Mouse (Mus musculus): ENCODE measurements around the gene Olfr523.

The Olfr523 gene

DNA sequence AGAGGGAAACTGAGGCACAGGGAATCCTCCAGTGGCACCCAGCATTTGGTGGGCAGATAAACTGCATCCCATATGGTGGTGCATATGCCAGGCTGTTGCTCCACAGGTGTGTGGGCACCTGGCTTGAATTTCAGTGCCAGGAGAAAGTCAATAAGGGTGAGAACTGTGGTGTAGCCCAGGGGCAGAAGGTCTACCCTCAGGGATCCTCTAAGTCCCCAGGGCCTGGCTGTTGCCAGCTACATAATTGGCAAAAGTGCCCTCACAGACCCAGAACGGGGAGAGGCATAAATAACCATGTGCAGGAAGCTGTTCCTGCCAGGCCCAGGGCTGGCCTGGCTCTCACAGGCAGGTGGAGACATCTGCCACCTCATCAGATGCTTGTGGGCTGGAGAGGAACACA, at the start of gene Olfr523:
Gene Olfr523, plus strand, starts transcription at position 282 of the 400 bp plus-strand sequence.
- in situ Hi-C loops (cut with MboI, MseI) = no loop called here

DNA sequence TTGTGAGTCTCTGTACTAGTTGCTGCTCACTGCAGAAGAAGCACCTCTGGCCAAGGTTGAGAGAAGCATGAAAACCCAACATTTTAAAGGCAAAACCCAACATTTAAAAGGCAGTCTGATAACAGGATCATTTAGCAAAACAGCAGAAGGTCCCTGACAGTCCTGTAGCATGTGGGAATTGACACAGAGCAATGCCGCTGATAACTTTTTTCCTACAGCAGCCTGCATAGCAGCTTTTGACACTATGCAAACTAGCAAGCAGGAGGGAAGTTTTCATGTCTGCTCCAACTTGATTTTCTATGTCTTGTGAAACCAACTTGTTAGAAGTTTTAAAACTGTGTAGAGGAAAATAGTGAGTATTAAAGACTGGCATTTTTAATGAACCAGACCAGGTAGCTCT, 48.6 kb upstream of the Olfr523 start:
- in situ Hi-C loops (cut with MboI, MseI) = loop anchor here (5.0 kb wide), 1 partner anchor 87 kb away; the partner anchor contains the start of genes Tubgcp2 and Zfp511

DNA sequence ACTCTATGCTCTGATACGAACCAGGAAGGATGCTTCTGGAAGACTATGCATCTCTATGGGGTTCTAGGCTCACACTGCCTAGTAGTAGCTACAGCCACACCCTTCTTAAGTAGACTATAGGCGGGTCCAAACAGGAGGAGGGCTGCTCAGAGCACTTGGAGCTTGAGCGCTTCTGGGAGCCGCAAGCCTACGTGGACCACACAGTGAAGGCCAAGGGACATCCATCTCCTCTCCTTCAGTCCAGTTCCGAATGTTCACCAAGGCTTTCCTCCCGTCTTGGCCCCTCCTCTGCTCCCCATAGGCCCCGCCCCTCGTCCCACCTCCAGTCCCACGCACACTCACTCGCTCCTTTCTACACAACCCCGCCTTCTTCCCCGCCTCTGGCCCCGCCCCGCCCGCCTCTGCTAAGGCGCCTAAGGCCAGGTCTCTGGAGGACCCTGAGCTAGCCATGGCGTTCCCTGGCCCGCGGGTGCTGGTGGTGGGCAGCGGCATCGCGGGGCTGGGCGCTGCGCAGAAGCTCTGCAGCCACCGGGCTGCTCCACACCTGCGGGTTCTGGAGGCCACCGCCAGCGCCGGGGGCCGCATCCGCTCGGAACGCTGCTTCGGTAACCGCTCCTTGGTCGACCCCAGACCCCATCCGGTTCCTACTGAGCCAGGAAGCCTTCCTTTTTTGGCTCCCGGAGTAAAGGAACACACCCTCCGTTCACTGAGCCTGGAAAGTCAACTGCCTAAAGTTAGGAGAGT, 47.6 kb upstream of the Olfr523 start:
- in situ Hi-C loops (cut with MboI, MseI) = loop anchor here (25.0 kb wide), 1 partner anchor 1213 kb away; the partner anchor contains the start of gene Bnip3

DNA sequence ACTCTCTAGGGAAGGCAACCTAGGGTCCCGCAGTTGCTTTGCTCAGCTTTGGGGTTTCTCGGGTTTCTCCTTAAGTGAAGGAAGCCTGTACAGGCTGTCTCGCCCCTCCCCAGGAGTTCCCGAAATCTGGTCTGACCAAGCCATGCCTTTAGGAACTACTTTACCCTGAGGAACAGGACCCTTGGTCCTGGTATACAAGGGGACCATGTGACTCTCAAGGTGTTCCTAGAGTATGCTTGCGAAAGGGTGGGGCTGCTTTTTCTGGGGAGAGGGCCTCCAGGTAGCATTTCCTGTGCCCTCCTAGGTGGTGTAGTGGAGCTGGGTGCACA, 47.0 kb upstream of the Olfr523 start:
- in situ Hi-C loops (cut with MboI, MseI) = loop anchor here (25.0 kb wide), 1 partner anchor 1214 kb away; the partner anchor contains the start of gene Bnip3

DNA sequence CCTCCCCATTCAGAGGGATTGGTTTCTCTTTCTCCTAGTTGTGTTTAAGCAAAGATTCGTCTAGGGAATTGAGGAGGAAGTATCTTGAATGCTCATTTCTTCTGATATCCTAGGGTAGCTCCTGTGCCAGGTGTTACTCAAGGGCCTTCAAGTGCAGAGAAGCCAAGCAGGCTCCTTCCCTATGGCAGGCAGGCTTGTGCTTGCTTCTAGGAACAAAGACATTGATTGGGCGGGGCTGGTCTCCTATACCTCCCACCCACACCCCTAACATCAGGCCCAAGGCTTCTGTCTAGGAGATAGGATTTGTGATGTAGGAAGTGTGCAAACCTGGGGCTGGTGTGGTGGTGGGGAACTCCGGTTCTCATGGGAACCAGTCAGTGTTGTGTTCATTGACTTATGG, 46.1 kb upstream of the Olfr523 start:
- in situ Hi-C loops (cut with MboI, MseI) = loop anchor here (25.0 kb wide), 1 partner anchor 1215 kb away; the partner anchor contains the start of gene Bnip3

DNA sequence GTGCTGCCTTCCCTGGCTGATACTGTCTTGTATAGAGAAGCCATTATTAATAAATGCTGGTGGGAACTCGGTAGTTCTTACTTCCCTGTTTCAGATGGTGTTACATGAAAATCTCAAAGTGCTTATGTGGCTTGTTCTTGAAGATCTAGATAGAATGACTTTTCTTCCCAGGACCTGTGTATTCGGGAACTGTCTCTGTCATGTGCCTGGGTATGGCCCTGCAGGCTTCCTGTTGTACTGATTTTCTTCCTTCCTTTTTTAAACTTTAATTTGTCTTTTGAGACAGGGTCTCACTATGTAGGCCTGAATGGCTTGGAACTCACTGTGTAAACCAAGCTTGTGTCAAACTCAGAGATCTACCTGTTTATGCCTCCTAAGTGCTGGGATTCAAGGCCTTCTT, 45.1 kb upstream of the Olfr523 start:
- in situ Hi-C loops (cut with MboI, MseI) = loop anchor here (25.0 kb wide), 1 partner anchor 1216 kb away; the partner anchor contains the start of gene Bnip3

DNA sequence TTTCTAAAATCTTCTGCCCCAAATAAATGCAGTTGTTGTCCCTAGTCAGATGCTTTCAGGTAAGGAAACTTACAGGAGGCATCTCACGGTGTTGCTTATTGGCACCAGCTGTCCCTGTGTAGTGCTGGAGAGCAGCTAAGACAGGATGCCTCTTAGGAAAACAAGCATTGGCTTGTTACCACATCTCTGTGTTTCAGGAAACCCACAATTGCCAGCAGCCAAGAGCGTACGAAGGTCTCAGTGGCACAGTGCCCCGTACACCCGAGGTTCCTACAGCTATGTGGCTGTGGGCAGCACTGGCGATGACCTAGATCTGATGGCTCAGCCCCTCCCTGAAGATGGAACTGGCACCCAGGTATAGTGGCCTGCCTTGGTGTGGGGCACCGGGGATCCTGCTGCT, 40.8 kb upstream of the Olfr523 start:
- in situ Hi-C loops (cut with MboI, MseI) = loop anchor here (10.0 to 25.0 kb wide), 3 partner anchors 753 to 1303 kb away; partner anchors contain the start of genes Bnip3, Psmd13, Sirt3 and Slc25a22

DNA sequence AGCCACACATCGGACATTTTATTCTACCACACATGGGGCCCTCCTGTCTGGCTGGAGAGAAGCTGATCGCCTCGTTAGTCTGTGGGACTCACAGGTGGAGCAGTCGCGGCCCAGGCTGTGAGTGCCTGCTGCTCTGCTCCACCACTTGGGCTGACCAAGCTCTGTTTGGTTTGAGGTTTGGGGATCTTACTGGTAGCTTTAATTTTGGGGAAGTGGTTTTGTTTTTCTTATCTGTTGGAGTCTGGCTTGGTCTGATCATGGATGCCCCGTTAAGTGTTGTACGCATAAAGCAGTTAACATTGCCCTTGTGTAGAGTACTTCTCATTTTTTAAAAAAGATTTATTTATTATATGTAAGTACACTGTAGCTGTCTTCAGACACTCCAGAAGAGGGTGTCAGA, 39.0 kb upstream of the Olfr523 start:
- in situ Hi-C loops (cut with MboI, MseI) = loop anchor here (10.0 to 25.0 kb wide), 3 partner anchors 751 to 1301 kb away; partner anchors contain the start of genes Bnip3, Psmd13, Sirt3 and Slc25a22

DNA sequence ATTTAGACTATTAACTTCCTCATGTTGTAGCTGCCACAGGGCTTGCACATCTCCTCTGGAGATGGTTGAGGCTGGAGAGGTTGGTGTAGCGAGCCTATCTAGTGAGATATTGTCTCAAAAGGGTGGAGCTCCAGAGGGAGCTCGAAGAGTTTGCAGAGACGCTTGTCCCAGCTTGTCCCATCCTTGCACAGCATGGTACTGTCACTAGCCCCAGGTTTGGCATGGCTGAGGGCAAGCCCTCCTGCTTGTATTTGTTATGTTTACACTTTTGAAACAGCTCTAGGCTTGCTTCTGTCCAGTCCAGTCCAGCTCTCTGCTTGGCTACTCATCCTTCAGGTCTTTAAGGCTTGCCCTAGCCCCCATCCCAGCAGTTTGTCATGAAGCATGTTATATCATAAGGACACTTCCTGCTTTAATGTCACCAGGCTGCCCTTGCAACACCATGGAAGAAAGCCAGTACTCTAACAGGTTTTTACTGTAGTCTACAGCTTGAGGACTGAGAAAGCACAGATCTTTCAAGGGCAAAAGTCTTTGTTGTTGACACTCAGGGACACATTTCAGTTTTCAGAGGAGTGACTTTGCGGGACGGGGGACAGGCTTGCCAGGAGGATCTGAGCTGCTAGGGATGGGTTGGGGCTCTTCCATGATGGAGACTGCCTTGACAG, 37.8 kb upstream of the Olfr523 start:
- in situ Hi-C loops (cut with MboI, MseI) = loop anchor here (10.0 to 25.0 kb wide), 3 partner anchors 750 to 1300 kb away; partner anchors contain the start of genes Bnip3, Psmd13, Sirt3 and Slc25a22

DNA sequence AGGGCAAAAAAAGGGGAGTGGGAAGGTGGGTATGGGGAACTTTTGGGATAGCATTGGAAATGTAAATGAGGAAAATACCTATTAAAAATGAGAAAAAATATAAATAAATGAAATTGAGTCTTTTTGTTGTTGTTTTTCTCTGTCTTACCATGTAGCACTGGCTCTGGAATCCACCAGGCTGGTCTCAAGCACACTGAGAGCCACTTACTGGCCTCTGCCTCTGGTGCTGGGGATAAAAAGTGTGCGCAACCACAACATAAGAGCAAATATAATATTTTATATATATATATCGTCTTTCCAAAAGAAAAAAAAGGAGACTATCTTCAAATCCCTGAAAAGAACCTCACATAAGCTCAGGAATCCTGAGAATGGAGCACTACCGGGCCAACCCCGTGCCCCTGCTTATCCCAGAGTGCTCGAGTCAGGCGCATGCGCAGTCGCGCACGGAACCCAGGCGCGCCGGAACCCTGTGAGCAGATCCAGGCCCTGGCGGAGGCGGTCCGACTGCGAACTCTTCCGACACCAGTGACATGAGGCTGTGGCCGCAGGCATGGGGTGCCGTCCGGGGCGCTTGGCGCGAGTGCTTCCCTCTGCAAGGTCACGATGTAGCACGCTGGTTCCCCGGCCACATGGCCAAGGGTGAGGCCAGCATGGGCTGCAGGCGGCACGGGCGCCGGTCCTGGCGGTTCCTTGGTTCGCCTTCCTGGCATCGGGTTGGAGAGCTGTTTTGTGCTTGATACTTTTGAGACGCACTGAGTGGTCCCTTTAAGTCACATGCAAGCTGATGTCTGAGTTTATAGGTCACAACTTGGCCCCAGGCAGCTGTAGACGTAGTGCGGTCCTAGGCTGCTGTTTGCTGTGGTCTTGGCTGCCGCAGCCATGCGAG, 35.6 kb upstream of the Olfr523 start, which contains the start of gene Mtg1:
Gene Mtg1, plus strand, starts transcription at position 430 of the 886 bp plus-strand sequence.
- in situ Hi-C loops (cut with MboI, MseI) = loop anchor here (10.0 to 25.0 kb wide), 3 partner anchors 747 to 1297 kb away; partner anchors contain the start of genes Bnip3, Psmd13, Sirt3 and Slc25a22

DNA sequence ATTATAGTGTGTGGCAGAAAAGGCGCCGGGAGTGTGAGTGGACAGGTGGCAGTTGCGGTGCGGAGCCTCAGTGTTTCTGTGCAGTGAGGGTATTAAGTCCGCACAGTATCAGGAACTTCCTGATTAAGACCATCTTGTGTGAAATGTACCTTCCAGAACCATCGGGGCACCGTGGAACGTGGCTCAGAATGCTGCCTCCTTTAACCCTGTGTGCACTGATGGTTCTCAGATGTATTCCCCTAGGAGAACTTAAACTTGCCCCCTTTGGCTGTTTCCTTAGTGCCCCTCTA, 35.1 kb upstream of the Olfr523 start:
- in situ Hi-C loops (cut with MboI, MseI) = loop anchor here (10.0 to 25.0 kb wide), 3 partner anchors 747 to 1297 kb away; partner anchors contain the start of genes Bnip3, Psmd13, Sirt3 and Slc25a22

DNA sequence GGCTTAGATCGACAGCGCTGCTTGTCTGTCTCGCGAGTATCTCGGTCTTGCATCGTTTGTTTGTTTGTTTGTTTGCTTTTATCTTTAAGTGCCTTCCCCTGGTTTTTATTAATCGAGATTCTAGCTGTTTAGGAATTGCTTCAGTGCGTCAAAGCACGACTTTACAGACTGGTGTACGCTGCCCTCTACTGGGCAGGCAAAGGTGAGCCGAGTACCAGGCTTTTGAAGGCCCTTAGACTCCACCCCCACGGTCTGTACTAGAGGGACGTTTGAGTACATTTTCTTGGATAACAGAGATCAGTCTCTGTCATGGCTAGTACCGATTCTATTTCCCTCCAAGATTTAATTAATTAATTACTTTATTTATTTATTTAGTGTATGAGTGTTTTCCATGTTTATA, 31.7 kb upstream of the Olfr523 start:
- in situ Hi-C loops (cut with MboI, MseI) = loop anchor here (5.0 to 25.0 kb wide), 2 partner anchors 59 to 1229 kb away; partner anchors contain the start of genes Bnip3 and Caly

DNA sequence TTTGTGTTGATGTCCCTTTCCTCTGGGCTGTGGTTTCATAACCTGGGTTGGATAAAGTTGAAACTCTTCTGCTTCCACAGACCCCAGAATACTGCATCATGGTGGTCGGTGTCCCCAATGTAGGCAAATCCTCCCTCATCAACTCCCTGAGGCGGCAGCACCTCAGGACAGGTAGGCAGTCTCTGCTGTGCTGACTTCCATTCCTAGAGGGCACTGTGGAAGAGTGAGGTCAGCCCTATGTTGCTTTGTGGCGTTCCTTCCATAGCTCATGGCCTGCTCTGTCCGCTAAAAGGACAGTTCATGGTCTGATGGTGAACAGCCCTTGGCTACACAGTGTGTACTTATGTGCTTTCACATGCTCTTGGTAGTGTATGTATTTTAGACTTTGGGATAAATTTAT, 28.5 kb upstream of the Olfr523 start:
- in situ Hi-C loops (cut with MboI, MseI) = loop anchor here (5.0 to 25.0 kb wide), 2 partner anchors 62 to 1232 kb away; partner anchors contain the start of genes Bnip3 and Caly

DNA sequence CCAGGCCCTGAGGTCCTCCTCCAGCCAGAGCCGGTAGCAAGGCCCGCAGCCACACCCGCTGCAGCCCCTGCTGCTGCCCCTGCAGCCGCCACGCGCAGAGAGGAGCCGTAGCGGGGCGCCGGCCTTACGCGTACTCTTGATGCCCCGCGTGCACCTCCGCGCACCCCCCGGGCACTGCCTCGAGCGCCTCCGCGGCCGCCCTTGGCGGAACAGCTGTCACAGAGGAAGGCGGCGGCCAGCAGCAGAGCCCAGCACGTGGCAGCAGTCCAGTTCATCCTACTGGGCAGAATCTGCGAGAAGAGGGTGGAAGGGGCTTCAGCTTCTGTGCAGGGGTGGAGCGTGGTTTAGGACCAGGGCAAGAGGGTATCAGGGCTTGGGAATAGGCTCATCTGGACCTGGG, 19.6 kb upstream of the Olfr523 start:
- in situ Hi-C loops (cut with MboI, MseI) = no loop called here

DNA sequence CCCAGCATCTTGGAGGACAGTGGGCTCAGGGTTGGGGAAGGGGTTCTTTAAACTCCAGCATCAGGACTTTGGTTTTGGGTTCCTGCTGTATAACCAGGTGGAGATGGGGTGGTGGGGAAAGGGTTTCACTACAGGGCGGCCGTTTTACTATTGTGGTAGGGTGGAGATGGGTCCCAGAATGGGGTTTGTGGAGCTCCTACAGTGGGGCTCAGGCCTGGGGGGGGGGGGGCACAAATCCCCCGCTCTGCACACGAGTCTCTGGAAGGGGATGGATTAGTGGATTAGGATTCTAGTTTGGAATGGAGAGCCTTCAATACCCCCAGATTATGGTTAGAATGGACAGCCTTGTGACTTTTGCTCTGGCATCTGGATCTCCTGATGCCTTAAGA, 19.2 kb upstream of the Olfr523 start:
- in situ Hi-C loops (cut with MboI, MseI) = no loop called here

DNA sequence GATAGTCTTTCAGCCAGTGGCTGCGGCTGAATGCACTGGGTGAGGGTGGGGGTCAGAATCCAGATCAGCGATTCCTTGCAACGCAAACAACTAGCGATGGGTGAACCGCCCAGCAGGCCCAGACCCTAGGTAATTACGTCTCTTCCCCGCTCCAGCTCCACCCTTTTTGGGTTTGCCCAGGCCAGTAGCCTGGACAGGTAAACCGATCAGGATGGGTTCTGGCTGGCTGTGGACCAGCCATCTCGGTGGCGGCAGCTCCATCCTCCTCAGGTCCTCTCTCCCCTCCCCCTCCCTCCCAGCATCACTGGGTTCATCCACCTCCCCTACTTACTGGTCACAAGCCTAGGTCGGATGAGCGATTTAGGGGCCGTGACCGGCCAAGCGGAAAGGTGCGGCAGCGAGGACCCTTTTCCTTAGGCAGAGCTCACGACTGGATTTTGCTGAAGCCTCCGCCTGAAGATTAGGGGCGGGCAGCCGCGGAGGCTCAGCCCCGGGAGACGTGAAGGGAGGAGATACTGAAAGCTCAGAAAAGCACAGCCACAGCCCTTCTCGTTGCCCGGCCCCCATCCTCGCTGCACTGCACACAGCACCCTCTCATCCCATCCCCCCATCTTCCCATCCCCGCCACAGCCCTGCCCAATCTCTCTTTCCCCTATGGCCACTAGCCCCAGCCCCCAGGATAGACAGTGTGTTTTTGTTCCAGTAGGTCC, 18.6 kb upstream of the Olfr523 start, which contains the start of gene Sprn:
Gene Sprn, minus strand, starts transcription at position 660 of the 710 bp plus-strand sequence.
- in situ Hi-C loops (cut with MboI, MseI) = no loop called here

DNA sequence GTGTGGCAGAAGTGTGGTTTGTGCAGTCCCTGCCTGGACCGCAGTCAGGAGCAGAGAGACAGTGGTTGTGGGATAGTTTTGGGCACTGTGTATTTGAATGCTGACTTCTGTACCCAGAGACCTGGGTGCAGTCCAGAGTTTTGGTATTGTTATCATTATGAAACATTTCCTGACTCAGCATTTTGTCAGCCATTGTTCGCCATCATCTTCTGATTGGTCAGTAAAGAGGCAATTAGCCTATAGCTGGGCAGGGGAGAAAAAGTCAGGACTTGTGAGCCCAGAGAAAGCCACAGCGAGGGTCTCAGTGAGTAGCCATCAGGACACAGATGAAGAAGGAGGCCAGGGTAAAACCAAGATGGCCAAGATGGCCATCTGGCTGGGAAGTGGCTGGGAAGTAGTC, 12.7 kb upstream of the Olfr523 start:
- in situ Hi-C loops (cut with MboI, MseI) = no loop called here

DNA sequence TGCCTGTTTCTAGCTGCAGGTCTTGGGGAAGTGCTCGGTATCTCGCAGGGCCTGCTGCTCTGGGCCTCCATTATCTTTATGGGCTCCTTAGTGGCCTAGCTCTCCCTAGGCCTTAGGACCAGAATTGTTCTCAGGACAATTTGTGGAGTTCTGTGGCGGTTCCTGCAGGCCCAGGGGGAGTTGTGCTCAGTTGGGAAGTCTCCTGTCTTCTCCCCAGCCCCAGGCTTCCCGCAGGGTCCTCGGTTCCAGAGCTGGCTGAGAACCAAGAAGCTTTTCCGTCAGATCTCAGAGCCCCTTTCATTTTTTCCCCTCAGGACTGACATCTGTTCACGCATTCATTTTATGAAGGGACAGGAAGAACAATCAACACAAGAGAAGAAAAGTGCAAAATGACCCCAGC, 8.4 kb upstream of the Olfr523 start, which contains the start of gene Olfr522:
Gene Olfr522, minus strand, starts transcription at position 101 of the 400 bp plus-strand sequence.
- in situ Hi-C loops (cut with MboI, MseI) = no loop called here

DNA sequence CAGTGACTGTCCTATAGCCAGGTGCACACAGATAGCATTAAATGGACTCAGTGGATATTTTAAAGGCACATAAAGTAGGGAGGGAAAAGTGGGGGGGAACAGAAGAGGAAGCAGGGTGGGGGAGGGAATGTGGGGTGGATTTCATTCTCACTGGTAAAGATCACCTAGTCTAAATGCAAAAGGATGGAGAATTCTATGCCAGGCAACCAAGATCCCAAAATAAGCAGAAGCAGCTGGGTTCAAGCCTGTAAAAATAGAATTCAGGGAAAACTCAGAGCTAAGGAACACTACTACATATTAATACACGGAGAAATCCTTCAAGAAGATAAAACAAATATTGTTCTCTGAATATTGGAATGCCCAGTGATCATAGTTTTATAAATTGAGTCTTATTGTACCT, 5.1 kb upstream of the Olfr523 start:
- in situ Hi-C loops (cut with MboI, MseI) = no loop called here

DNA sequence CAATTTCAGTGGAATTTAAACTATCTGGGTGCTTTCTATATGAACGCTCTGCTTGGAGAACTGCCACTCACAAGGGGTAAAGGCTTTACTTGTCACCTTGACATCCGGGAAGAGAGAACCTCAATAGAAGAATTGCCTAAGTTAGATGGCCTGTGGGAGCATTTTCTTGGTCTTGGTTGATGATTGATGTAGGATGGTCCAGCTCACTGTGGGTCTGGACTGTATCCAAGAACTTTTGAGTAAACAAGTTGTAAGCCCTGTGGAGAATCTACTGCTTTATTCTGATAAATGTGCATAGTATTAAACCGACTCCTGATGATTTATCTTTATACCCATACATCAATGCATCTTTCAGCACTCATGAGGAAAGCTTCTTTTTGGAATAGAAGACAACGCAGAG, 3.6 kb upstream of the Olfr523 start:
- in situ Hi-C loops (cut with MboI, MseI) = no loop called here

All from regulatory T cell (primary cell).